Mouse (Mus musculus): ENCODE results near the gene Lrrc71. TPM values are rescaled to one million over a fixed set of nuclear protein-coding genes. Genes with fewer than 3 reads are reported as not detected.

Lrrc71 gene
- total RNA-seq (2012; rRNA removed): 0.37 and 0.49 TPM in 2 replicates

GRCm38 (mm10) chr3:87748431-87748830 is at the start of gene Lrrc71:
Gene Lrrc71, minus strand, starts transcription at chr3:87748625.
- in situ Hi-C loops (cut with MboI; ENCODE audit: low sequenced_read_pairs in 2 of 2, unreplicated experiment in 2 of 2): no loop called here
- Histone ChIP-seq H3K9ac (ENCODE audit: insufficient read depth, low read depth, low read length, poor library complexity, severe bottlenecking) (no peak within 1 kb of the TSS), H3K27ac (ENCODE audit: insufficient read depth, low read depth, low read length, poor library complexity, severe bottlenecking) (no peak within 1 kb of the TSS), H3K9me3 (ENCODE audit: control insufficient read depth, insufficient read depth, low read depth, low read length) (no peaks in the 10 kb centered on the region), H3K4me1 (ENCODE audit: control insufficient read depth in 2 of 2, insufficient read depth in 2 of 2, low read length in 2 of 2, poor library complexity in 1 of 2) (peaks cover 0 to 2% of the 10 kb centered on the region in 2 experiments; a peak in 1 of 4 replicates), H3K36me3 (ENCODE audit: control insufficient read depth, insufficient read depth, low read length, poor library complexity, severe bottlenecking) (no peaks in the 10 kb centered on the region), H3K4me3 (ENCODE audit: insufficient read depth in 1 of 2, low read depth in 1 of 2, low read length in 2 of 2, poor library complexity in 1 of 2, severe bottlenecking in 1 of 2) (no peak within 1 kb of the TSS)
- TF ChIP-seq ZNF384 (IDR thresholded peaks at IDR 0.05; ENCODE audit: low read depth, low read length): no peak
- TF ChIP-seq HCFC1 (IDR thresholded peaks at IDR 0.05; ENCODE audit: borderline replicate concordance, insufficient read depth, low read length): no peak
- TF ChIP-seq MAFK (IDR thresholded peaks at IDR 0.05; ENCODE audit: insufficient read depth, low read depth, low read length): no peak
- no peak for TF ChIP-seq CHD2 (IDR thresholded peaks at IDR 0.05; ENCODE audit: low read depth, low read length)
- TF ChIP-seq ZC3H11A (IDR thresholded peaks at IDR 0.05; ENCODE audit: borderline replicate concordance, low read depth, low read length): no peak
- no peak for DNase-seq (ENCODE audit: low read depth, low spot score)

- no peak for DNase-seq (ENCODE audit: low read depth, low spot score)
- Histone ChIP-seq H3K36me3 (ENCODE audit: control insufficient read depth, insufficient read depth, low read length, poor library complexity, severe bottlenecking) (no peaks in the 10 kb centered on the region), H3K9me3 (ENCODE audit: control insufficient read depth, insufficient read depth, low read depth, low read length) (no peaks in the 10 kb centered on the region), H3K4me1 (ENCODE audit: control insufficient read depth in 2 of 2, insufficient read depth in 2 of 2, low read length in 2 of 2, poor library complexity in 1 of 2) (no peaks in the 10 kb centered on the region), H3K4me3 (ENCODE audit: insufficient read depth in 1 of 2, low read depth in 1 of 2, low read length in 2 of 2, poor library complexity in 1 of 2, severe bottlenecking in 1 of 2) (peak within 1 kb of the TSS; percentile 17 to 42; a peak in 2 of 4 replicates), H3K27ac (ENCODE audit: insufficient read depth, low read depth, low read length, poor library complexity, severe bottlenecking) (no peak within 1 kb of the TSS), H3K9ac (ENCODE audit: insufficient read depth, low read depth, low read length, poor library complexity, severe bottlenecking) (no peak within 1 kb of the TSS)
- in situ Hi-C loops (cut with MboI; ENCODE audit: low sequenced_read_pairs in 2 of 2, unreplicated experiment in 2 of 2): no loop called here
- no peak for TF ChIP-seq HCFC1 (IDR thresholded peaks at IDR 0.05; ENCODE audit: borderline replicate concordance, insufficient read depth, low read length)
- TF ChIP-seq MAFK (IDR thresholded peaks at IDR 0.05; ENCODE audit: insufficient read depth, low read depth, low read length): no peak
- TF ChIP-seq ZNF384 (IDR thresholded peaks at IDR 0.05; ENCODE audit: low read depth, low read length): no peak
- no peak for TF ChIP-seq CHD2 (IDR thresholded peaks at IDR 0.05; ENCODE audit: low read depth, low read length)
- TF ChIP-seq ZC3H11A (IDR thresholded peaks at IDR 0.05; ENCODE audit: borderline replicate concordance, low read depth, low read length): no peak
These were observed 48.4 kb upstream of the Lrrc71 start, which contains the start of gene Insrr for GRCm38 (mm10) chr3:87796736-87797334. Gene Insrr, plus strand, starts transcription at chr3:87796951.

DNA sequence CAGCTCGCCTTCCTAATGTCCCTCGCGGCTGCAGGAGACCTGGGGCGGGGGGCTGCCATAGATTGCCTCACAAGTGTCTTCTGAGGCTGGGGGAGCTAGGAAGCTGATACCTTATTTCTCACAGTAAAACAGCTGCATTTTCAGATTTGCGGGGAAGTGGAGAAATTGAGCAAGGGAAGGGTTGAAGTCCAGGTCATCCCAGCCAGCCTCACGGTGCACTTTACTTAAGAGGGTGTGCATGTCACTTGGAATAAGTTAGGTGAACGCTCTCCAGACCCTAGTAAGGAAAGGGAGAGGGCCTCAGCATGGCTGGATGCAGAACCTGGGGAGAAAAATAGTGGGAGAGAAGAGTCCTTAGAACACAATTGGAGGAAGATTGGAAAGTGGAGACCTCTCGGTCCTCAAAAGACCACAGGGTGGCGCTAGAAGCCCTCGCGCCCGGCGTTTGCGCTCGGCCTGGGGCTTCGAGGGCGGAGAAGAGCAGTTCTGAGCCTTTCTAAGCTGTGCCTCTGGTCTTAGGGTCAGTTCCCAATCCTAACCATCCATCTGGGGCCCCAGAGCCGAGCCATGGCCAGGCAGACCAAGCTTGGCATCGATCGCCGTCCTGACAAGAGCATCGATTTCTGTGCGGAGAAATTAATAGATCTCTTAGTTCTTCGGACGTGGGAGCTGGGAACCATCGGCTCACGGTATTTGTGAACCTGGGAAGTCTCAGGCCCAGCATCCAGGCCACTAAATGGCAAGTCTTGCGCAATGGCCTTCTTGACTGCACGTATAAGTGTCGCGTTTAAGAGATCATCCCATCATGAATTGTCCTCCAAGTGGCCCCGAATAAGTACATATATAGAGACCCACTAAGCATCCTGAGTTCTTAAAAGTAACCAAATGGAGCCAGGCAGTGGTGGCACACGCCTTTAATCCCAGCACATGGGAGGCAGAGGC is 47.2 kb upstream of the Lrrc71 start:
- Histone ChIP-seq H3K36me3 (ENCODE audit: control insufficient read depth, insufficient read depth, low read length, poor library complexity, severe bottlenecking) (no peaks in the 10 kb centered on the region), H3K9me3 (ENCODE audit: control insufficient read depth, insufficient read depth, low read depth, low read length) (no peaks in the 10 kb centered on the region), H3K9ac (ENCODE audit: insufficient read depth, low read depth, low read length, poor library complexity, severe bottlenecking) (no peak overlapping the region), H3K4me1 (ENCODE audit: control insufficient read depth in 2 of 2, insufficient read depth in 2 of 2, low read length in 2 of 2, poor library complexity in 1 of 2) (no peaks in the 10 kb centered on the region), H3K27ac (ENCODE audit: insufficient read depth, low read depth, low read length, poor library complexity, severe bottlenecking) (no peak overlapping the region), H3K4me3 (ENCODE audit: insufficient read depth in 1 of 2, low read depth in 1 of 2, low read length in 2 of 2, poor library complexity in 1 of 2, severe bottlenecking in 1 of 2) (peak overlapping the region in 1 of 2 experiments; percentile 65; a peak in 2 of 4 replicates)
- in situ Hi-C loops (cut with MboI; ENCODE audit: low sequenced_read_pairs in 2 of 2, unreplicated experiment in 2 of 2): no loop called here
- TF ChIP-seq MAFK (IDR thresholded peaks at IDR 0.05; ENCODE audit: insufficient read depth, low read depth, low read length) (no peak), CHD2 (IDR thresholded peaks at IDR 0.05; ENCODE audit: low read depth, low read length) (no peak), ZC3H11A (IDR thresholded peaks at IDR 0.05; ENCODE audit: borderline replicate concordance, low read depth, low read length) (peak; percentile 46; the same call in 1 of the 2 replicates), ZNF384 (IDR thresholded peaks at IDR 0.05; ENCODE audit: low read depth, low read length) (no peak), HCFC1 (IDR thresholded peaks at IDR 0.05; ENCODE audit: borderline replicate concordance, insufficient read depth, low read length) (no peak)
- DNase-seq (ENCODE audit: low read depth, low spot score): peak; percentile 65

GRCm38 (mm10) chr3:87794922-87795325 is 46.5 kb upstream of the Lrrc71 start, which contains the start of gene Ntrk1:
Gene Ntrk1, minus strand, starts transcription at chr3:87795162.
- in situ Hi-C loops (cut with MboI; ENCODE audit: low sequenced_read_pairs in 2 of 2, unreplicated experiment in 2 of 2): no loop called here
- no peaks in the 10 kb centered on the region for H3K36me3 ChIP-seq (ENCODE audit: control insufficient read depth, insufficient read depth, low read length, poor library complexity, severe bottlenecking)
- DNase-seq (ENCODE audit: low read depth, low spot score): no peak
- H3K9me3 ChIP-seq (ENCODE audit: control insufficient read depth, insufficient read depth, low read depth, low read length): no peaks in the 10 kb centered on the region
- no peaks in the 10 kb centered on the region for H3K4me1 ChIP-seq (ENCODE audit: control insufficient read depth in 2 of 2, insufficient read depth in 2 of 2, low read length in 2 of 2, poor library complexity in 1 of 2)
- no peak within 1 kb of the TSS for H3K27ac ChIP-seq (ENCODE audit: insufficient read depth, low read depth, low read length, poor library complexity, severe bottlenecking)
- H3K4me3 ChIP-seq (ENCODE audit: insufficient read depth in 1 of 2, low read depth in 1 of 2, low read length in 2 of 2, poor library complexity in 1 of 2, severe bottlenecking in 1 of 2): peak within 1 kb of the TSS; percentile 48 to 65
- peak within 1 kb of the TSS; percentile 53 for H3K9ac ChIP-seq (ENCODE audit: insufficient read depth, low read depth, low read length, poor library complexity, severe bottlenecking)
- TF ChIP-seq ZC3H11A (IDR thresholded peaks at IDR 0.05; ENCODE audit: borderline replicate concordance, low read depth, low read length) (no peak), CHD2 (IDR thresholded peaks at IDR 0.05; ENCODE audit: low read depth, low read length) (no peak), ZNF384 (IDR thresholded peaks at IDR 0.05; ENCODE audit: low read depth, low read length) (no peak), HCFC1 (IDR thresholded peaks at IDR 0.05; ENCODE audit: borderline replicate concordance, insufficient read depth, low read length) (no peak), MAFK (IDR thresholded peaks at IDR 0.05; ENCODE audit: insufficient read depth, low read depth, low read length) (no peak)
